Mouse (Mus musculus) kidney, adult 18-20 months (tissue): ENCODE data around the gene Rplp2.
"Not testable (repeated sequence)": the region's sequence is repeated elsewhere in the genome, so short reads cannot be mapped to it uniquely, and the experiment has no call there.

Source experiments
- DNase-seq: peaks from one replicate; pipeline ENCODE4 v3.0.0; 2021

Rplp2 gene

DNA sequence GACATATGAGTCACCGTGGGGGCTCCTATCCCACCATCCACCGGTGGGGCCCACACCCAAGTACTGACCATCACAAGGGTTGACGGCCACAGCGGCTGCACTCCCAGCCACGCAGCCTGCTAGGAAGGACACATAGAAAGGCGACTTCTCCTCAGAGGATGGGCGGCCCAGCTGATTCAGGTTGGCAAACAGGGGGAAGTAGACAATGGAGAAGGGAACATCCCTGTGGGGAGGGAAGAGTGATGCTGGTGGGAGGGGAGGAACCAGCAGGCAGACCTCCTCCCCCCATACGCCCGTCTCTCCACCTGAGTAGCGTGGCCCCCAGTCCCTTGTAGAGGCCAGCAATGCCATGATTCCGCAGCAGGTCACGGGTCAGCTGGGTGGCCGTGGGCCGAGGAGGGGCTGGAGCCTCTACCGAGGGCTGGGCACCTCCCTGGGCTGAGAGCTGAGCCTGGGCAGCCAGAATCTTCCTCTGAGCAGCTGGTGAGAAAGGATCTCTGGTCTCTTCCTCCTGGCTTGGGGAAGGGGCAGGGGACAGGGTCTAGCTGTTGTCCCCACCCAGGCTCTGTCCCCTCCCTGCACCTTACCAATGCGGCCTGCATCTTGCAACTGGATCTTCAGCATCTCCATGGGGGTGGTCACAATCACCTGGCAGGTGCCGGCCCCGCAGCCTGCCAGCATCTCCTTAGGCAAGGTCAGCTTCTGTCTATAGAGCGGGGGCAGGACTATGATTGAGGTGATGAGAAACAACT, 15.6 kb upstream of the Rplp2 start:
- no peak for DNase-seq

GRCm38 (mm10) chr7:141432186-141432611, 15.0 kb upstream of the Rplp2 start:
- peak; percentile 59 for DNase-seq

DNA sequence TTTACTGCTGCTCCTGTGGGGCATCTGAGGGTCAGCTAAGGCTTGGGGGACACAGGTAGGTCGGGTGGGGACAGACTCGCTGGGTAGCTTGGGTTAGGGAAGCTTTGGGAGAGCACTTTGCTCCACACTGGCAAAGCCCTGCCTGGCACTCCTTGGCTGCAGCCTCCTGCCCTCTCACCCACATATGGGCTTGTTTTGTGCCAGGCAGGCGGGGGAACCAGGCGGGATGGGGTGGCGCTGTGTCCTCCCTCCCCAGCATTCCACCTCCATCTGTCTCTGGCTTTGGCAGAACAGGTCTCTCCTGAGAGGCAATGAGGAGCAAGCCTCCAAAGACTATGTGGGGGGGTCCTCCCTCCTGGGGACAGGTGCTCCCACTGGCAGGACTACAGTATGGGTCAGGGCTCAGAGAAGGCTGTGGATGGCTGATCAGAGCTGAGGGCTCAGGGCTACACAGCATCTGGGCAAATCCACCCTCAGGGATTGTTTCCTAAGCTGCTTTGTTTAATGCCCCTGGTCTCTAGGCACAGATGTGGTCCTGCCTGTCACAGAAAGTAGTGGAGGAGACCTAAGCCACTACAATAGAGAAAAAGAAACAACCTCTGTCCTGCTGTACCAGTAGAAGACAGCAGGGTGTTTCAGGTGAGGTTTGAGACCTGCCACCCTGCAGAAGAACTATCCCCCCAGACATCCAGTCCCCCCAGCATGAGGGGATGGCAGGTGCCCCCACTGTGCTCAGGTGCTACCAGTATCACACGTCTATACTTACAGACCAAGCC, 14.2 kb upstream of the Rplp2 start:
- peak; percentile 72 for DNase-seq

- no peak for DNase-seq
Measured at GRCm38 (mm10) chr7:141433517-141434400, 13.4 kb upstream of the Rplp2 start.

- DNase-seq = no peak
Measured at GRCm38 (mm10) chr7:141434464-141434863, 12.7 kb upstream of the Rplp2 start.

DNA sequence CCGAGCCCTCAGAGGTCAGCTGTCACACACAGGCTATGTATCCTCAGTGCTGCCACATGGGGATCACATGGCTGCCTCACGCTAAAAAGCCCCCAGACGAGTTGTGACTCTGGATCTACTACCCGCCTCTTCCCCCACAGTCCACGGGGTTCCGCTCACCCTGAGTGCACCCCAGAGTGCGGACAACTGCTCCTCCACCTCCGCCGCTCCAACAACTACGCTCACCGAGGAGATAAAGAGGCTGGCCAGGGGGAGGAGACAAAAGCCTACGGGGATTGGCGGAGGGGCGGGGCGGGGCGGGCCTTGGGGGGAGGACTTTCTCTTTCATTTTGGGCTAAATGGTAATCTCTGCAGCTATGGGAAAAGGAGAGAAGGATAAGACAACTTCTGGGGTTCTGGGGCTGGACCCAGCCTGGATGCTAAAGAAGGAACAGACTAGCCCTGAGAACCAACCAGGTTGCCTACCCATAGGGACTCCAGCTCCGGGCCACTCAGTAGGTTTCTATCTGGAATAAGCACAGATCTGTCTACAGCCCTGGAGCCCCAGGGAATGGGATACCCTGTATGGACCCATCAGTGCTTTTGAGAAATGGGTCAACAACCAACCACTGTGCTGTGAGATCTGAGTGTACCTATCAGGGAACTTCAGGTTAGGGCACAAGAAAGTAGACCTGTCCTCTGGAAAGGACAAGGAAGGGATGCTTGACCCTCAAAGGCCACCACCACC, 11.9 kb upstream of the Rplp2 start:
- DNase-seq = peak; percentile 68

GRCm38 (mm10) chr7:141435856-141436522, 11.2 kb upstream of the Rplp2 start:
- no peak for DNase-seq

DNA sequence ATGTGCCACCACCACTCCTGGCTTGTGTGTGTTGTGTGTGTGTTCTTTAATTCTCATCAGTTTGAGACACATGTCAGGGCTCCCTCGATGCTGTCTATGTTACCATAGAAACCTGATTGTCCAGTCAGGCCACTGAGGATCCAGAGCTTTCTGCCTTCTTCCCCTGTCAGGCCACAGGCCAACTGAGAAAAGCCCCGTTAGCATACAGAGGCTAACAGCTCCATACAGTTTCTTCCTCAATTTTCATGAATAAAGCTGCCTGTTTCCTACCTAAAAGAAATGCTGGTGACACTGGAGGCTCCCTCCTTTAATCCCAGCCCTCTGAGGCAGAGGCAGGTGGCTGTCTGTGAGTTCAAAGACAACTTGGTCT, 10.7 kb upstream of the Rplp2 start:
- DNase-seq = no peak

- peak; percentile 88 for DNase-seq
Measured at GRCm38 (mm10) chr7:141437178-141438120, 9.7 kb upstream of the Rplp2 start, which contains the start of gene Slc25a22. Gene Slc25a22, minus strand, starts transcription at chr7:141437892.

GRCm38 (mm10) chr7:141438201-141438968, 8.8 kb upstream of the Rplp2 start:
- no peak for DNase-seq

GRCm38 (mm10) chr7:141439140-141439679, 8.0 kb upstream of the Rplp2 start:
- no peak for DNase-seq

- DNase-seq = no peak
Measured at GRCm38 (mm10) chr7:141439811-141440210, 7.4 kb upstream of the Rplp2 start.

DNA sequence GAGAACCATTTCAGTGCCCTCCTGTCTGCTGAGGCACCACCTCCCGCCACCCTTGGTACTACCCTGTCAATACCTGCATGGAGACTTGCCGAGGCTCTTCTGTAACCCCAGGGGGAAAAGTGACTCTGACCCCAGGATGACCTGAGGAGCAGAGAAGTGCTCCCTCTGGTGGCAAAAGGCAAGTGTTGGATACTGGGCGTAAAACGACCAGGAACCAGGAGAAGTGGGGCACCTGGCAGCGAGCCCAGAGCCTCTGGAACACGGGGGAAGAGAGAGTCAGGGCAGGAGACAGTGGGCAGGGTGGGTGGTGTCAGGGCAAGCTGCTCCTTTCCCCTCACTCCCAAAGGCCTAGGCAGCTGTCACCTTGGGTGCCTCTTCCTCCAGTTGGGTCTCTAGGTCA, 6.6 kb upstream of the Rplp2 start:
- peak; percentile 72 for DNase-seq

- no peak for DNase-seq
Measured at GRCm38 (mm10) chr7:141441460-141441859, 5.7 kb upstream of the Rplp2 start.

DNA sequence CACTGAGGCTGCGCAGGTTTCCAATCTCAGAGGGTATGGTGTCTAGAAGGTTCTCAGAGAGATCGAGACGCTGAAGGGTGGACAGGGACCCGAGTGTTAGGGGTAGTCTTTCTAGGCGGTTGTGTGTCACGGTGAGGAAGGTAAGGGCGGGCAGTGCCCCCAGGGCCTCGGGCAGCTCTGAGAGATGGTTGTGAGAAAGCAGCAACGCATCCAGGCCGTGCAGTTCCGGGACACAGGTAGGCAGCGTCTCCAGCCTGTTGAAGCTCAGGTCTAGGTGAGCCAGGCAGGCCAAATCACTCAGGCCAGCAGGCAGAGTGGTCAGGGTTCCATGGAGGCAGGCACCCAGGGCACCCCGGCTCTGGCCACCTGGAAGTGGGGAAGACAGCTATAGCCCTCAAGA, 5.0 kb upstream of the Rplp2 start:
- no peak for DNase-seq

DNA sequence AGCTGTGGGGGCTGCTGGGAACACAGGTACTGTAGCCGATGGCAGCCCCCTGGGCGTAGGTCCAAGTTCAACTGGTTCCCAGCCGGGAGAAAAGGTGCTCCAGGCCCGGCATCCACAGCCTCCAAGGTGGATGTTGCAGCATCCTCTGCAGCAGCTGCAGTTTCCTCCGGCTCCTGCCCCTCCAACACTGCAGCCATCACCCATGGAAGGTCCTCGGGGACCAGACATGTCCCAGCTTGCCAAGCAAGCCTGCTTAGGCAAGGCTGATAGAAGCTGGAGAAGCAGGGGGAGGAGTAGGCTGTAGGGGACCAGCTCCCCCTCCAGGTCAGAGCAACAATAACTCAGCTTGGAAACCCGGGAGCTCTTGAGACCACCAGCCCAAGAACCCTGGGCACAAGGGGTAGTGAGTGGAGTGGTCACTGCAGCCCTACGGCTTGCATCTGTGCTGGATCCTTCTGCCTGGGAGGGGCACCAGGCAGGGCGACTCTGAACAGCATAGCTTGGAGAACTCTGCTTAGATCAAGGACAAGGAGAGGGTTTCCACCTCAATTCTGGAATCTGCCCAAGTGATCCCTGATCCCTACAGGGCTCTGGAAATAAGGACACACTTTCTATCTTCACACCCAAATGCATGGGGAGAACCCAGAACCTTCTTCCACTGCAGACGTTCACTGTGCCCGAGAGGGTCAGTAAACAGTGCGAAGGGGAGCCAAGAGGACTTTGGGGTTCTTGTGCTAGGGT, 3.9 kb upstream of the Rplp2 start:
- no peak for DNase-seq

DNA sequence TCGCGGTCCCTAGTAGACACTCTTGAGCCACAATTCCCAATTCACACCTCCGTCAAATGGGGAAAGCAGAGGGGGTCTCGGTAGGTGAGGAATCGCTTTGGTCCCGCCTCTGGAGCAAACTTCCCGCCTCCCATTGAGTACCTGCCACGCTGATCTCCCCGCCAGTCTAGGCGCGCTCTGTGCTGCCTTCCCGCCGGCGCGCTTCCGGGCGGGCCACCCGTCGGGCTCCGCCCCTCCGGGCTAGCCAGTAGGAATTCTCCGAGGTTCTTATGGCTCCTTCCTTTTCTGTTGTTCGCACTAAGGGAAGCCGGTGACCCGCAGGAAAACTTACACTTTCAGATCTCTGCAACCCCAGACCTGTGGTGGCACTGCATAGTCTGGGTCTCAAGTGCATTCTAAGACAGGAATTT, 3.3 kb upstream of the Rplp2 start, which contains the start of gene Pidd1:
TSS of gene Pidd1 (minus strand) at position 198 of the 410 bp plus-strand sequence.
- peak; percentile 79 for DNase-seq

DNA sequence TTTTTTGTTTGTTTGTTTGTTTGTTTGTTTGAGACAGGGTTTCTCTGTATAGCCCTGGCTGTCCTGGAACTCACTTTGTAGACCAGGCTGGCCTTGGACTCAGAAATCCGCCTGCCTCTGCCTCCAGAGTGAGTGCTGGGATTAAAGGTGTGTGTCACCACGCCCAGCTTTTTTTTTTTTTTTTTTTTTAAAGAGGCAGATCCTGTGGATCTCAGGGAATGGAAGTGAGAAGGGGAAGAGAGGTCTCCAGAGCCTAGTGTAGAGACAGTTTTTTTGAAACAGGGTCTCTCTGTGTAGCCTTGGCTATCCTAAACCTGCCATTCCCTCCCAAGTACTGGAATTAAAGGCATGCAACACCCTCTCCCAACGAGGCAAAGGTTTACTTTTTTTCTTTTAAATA, 796 bp upstream of the Rplp2 start:
- DNase-seq = not testable (repeated sequence)

- no peak for DNase-seq
Measured at GRCm38 (mm10) chr7:141451928-141452327, 4.8 kb downstream of the Rplp2 start.
